Mouse (Mus musculus) heart, embryonic 14.5 days (tissue): ENCODE measurements around the gene Ubr1. TPM values are rescaled to one million over a fixed set of nuclear protein-coding genes. Genes with fewer than 3 reads are reported as not detected.

Experiments
- ATAC-seq: fragments of 200-750 bp; cut with Nextera tagmentation; 2 replicates; pipeline ENCODE4 v1.8.0; 2017; ENCODE audit warnings: low read depth, moderate TSS enrichment; ENCODE audit not compliant: insufficient number of reproducible peaks, insufficient read depth, low FRiP score
- H3K27ac ChIP-seq, 2 experiments: fragments of 200-500 bp in 1 of 2; fragments of 300-500 bp in 1 of 2; sonication (generic) in 1 of 2; replicated peaks in 1 of 2; 2 replicates each; pipeline ENCODE4 v1.5.1; 2012 to 2014; ENCODE audit warnings: low read depth in 2 of 2, low read length in 2 of 2, control low read depth in 1 of 2, mild to moderate bottlenecking in 1 of 2, mixed read lengths in 1 of 2; ENCODE audit not compliant: control insufficient read depth in 1 of 2, insufficient read depth in 1 of 2
- H3K27me3 ChIP-seq: fragments of 300-500 bp; sonication (generic); 2 replicates; pipeline ENCODE4 v1.6.1; 2014; ENCODE audit warnings: mild to moderate bottlenecking, low read length, control low read depth; ENCODE audit not compliant: control insufficient read depth, insufficient read depth
- H3K36me3 ChIP-seq: fragments of 300-500 bp; sonication (generic); 2 replicates; pipeline ENCODE4 v1.6.1; 2014; ENCODE audit warnings: mild to moderate bottlenecking, control low read depth, low read length, mixed read lengths; ENCODE audit not compliant: control insufficient read depth, insufficient read depth
- H3K4me1 ChIP-seq, 2 experiments: fragments of 200-500 bp in 1 of 2; fragments of 300-500 bp in 1 of 2; sonication (generic) in 1 of 2; 2 replicates each; pipeline ENCODE4 v1.6.1; 2012 to 2014; ENCODE audit warnings: low read length in 2 of 2, control low read depth in 1 of 2, mixed read lengths in 1 of 2; ENCODE audit not compliant: control insufficient read depth in 2 of 2, insufficient read depth in 2 of 2
- H3K4me2 ChIP-seq: fragments of 300-500 bp; sonication (generic); 2 replicates; pipeline ENCODE4 v1.6.1; 2014; ENCODE audit warnings: mild to moderate bottlenecking, low read length
- H3K4me3 ChIP-seq, 2 experiments: fragments of 200-500 bp in 1 of 2; fragments of 300-500 bp in 1 of 2; sonication (generic) in 1 of 2; 2 replicates each; pipeline ENCODE4 v1.5.1; 2012 to 2014; ENCODE audit warnings: low read length in 2 of 2, mild to moderate bottlenecking in 2 of 2, control low read depth in 1 of 2, low read depth in 1 of 2, moderate library complexity in 1 of 2; ENCODE audit not compliant: control insufficient read depth in 1 of 2, insufficient read depth in 1 of 2
- H3K9ac ChIP-seq: fragments of 300-500 bp; sonication (generic); 2 replicates; pipeline ENCODE4 v1.6.1; 2014; ENCODE audit warnings: mild to moderate bottlenecking, low read length
- H3K9me3 ChIP-seq: fragments of 300-500 bp; sonication (generic); 2 replicates; pipeline ENCODE4 v1.6.1; 2016; ENCODE audit warnings: low read length, control low read depth; ENCODE audit not compliant: control insufficient read depth
- WGBS: fragments of 180-500 bp; shearing (Covaris S2); extraction: QIAGEN DNeasy Blood & Tissue Kit; methylation state at CpG from one replicate; pipeline ENCODE4 v1.1.7; 2014; 5-methylcytosine and 5-hydroxymethylcytosine counted together
- microRNA-seq: library from miRNA; unstranded; fragments of <30 nt; microRNA quantifications from one replicate; pipeline ENCODE4, GENCODE M21; 2016
- polyA plus RNA-seq: library from polyadenylated mRNA; unstranded; fragments of >200 nt; fragmentation: Nextera tagmentation; extraction: Ambion mirVana; gene quantifications from 2 replicates; pipeline ENCODE4 v1.2.1, GENCODE M21; 2014

Ubr1 gene
- polyA plus RNA-seq, 1 experiment from 2014 or later, result 24.4 TPM

- Histone ChIP-seq H3K4me1 (peaks cover 0 to 6% of the 10 kb centered on the region in 2 experiments; a peak in 1 of 4 replicates), H3K27me3 (no peaks in the 10 kb centered on the region), H3K9ac (no peak overlapping the region), H3K4me2 (no peak overlapping the region), H3K4me3 (no peak overlapping the region), H3K36me3 (no peaks in the 10 kb centered on the region; the same call in 1 of the 2 replicates), H3K9me3 (0 out of 2 replicates have a peak, but pooled peaks cover 5% of the 10 kb centered on the region), H3K27ac (no peak overlapping the region)
- WGBS, result 92% methylated on average over 4 of the region's 4 CpGs
- ATAC-seq, result no peak
Measured at GRCm38 (mm10) chr2:120835167-120835566, 135.3 kb downstream of the Ubr1 start.

GRCm38 (mm10) chr2:120826936-120827638 lies 143.4 kb downstream of the Ubr1 start:
- H3K9ac ChIP-seq, result no peak overlapping the region
- H3K27me3 ChIP-seq, result no peaks in the 10 kb centered on the region
- H3K9me3 ChIP-seq, result no peaks in the 10 kb centered on the region
- H3K4me1 ChIP-seq, result no peaks in the 10 kb centered on the region
- H3K36me3 ChIP-seq, result no peaks in the 10 kb centered on the region
- no peak overlapping the region for H3K27ac ChIP-seq
- no peak overlapping the region for H3K4me3 ChIP-seq
- H3K4me2 ChIP-seq, result no peak overlapping the region
- no peak for ATAC-seq
- 41% methylated on average over 1 of the region's 1 CpGs for WGBS

Small RNA genes lying within 50 kb of the gene (microRNA-seq; reads per million reads assigned to microRNA genes)
- gene Gm44325, result not detected

Other genes with a start within 250 kb of the Ubr1 start
- 7.5 and 7.9 TPM in 2 replicates for gene Cdan1, start 120.6 kb downstream of the Ubr1 start, polyA plus RNA-seq
- gene Ttbk2, start 120.1 kb downstream of the Ubr1 start, polyA plus RNA-seq, result 4.1 and 4.4 TPM in 2 replicates
- 2.1 and 3.9 TPM in 2 replicates for gene Tmem62, start 6.3 kb upstream of the Ubr1 start, polyA plus RNA-seq
- 43.7 and 46.9 TPM in 2 replicates for gene Ccndbp1, start 37.7 kb upstream of the Ubr1 start, polyA plus RNA-seq
- 1.1 and 2.2 TPM in 2 replicates for gene Epb42, start 66.4 kb upstream of the Ubr1 start, polyA plus RNA-seq
- 0.11 TPM in 1 of 2 replicates, not detected in the other for gene Tgm5, start 115.1 kb upstream of the Ubr1 start, polyA plus RNA-seq
- not detected in 2 replicates for gene Tgm7, start 139.1 kb upstream of the Ubr1 start, polyA plus RNA-seq
- gene Adal, start 169.7 kb upstream of the Ubr1 start, polyA plus RNA-seq, result 14.7 and 15.6 TPM in 2 replicates
- 16.9 TPM in 2 replicates for gene Lcmt2, start 169.9 kb upstream of the Ubr1 start, polyA plus RNA-seq
- 31.5 and 33.5 TPM in 2 replicates for gene Tubgcp4, start 199.9 kb upstream of the Ubr1 start, polyA plus RNA-seq
- 6.2 and 6.4 TPM in 2 replicates for gene Zscan29, start 200.4 kb upstream of the Ubr1 start, polyA plus RNA-seq